Mouse (Mus musculus) adrenal gland, postnatal 4 days (tissue): ENCODE measurements around the gene Igsf9b. TPM values are rescaled to one million over a fixed set of nuclear protein-coding genes. Genes with fewer than 3 reads are reported as not detected.

Experiments
- DNase-seq, 2 experiments: peaks; one replicate each; pipeline ENCODE4 v3.0.0; 2021 to 2022; ENCODE audit warnings: low spot score in 2 of 2, mixed read lengths in 2 of 2
- long read RNA-seq, 2 experiments: library from polyadenylated mRNA; stranded (forward); transcript quantifications; one replicate each; pipeline ENCODE4 v2.0.0; 2021
- total RNA-seq, 2 experiments: library from RNA; stranded (reverse); gene quantifications; 2 replicates each; pipeline ENCODE4 v1.2.3; 2021

Gene Igsf9b
- total RNA-seq = 1 to 10 TPM; 6.7 to 8.2 TPM
- long read RNA-seq, experiment 1, partial matches to known transcripts = 0 of 1 reads
- long read RNA-seq, experiment 1, other reads (novel, unspliced or antisense) = 1 of 1 reads
- long read RNA-seq, experiment 2 = 0 reads

DNA sequence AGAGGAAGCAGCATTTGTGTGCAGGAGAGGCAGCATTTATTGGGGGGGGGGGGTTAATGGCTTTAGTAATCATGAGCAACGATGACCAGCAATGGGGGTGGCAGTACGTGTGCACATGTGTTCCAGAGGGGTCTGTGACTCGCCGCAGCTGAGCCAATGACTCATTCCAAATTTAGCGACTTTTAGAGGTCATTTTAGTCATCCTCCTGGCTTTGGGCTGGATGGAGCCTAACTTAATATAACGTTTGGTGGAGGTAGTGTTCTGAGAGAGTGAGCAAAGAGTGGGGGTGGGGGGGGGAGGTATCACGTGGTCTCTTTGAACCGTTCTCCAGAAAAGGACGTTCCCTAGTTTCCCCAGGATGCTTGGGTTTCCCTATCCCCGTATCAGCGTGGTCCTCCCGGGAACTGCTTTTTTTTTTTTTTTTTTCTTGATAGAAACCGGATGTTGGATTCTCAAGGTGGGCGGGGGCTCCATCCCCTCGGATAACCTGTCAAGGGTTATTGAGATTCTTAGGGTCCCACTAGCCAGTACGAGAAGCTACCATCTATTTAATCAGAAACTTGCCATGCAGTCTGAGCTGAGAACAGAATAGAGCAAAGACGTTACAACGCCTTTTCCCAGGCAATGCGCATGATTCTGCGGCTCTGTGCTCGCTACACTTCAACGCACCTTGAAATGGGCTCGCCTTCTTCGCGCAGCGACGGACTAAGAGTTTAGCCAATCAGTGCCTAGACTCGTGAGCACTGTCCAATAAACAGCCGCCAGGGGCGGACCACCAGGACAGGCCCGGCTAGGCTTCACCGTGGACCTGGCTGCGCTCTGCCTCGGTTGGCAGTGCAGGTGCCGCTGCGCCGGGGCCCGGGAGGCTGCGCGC is at the start of gene Igsf9b:
Gene Igsf9b, plus strand, starts transcription at position 794 of the 875 bp plus-strand sequence.
- DNase-seq = peak; percentile 61 to 84

DNA sequence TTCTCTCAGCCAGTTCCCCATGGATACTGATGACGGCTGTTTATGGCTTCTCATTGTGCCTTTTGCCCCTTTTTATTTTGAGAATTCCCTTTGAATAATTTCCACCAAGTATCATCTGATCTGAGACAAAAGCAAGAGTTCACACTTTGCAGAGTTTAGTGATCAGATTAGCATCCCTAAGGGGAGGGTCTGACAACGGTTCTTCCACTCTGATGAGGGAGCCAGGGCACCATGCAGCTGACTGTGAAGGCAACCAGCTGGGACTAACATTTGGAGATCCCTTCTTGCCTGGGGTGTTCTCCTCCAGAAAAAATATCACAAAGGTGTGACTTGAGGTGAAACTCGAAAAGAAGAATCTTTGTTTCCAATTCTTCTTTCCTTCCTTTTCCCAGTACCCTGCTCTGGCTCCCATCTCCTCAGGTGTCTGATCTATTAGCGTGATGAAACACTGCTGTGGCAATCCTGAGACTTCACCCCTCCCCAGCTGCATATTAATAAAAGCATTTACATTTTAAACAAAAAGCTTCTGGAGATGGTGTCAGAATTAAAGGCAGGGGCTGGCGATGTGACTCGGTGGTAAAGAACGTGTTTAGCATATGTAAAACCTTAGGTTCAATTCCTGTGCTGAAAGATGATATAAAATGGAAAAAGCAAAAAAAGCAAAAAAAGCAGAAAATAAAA is 46.8 kb upstream of the Igsf9b start:
- DNase-seq = no peak

DNA sequence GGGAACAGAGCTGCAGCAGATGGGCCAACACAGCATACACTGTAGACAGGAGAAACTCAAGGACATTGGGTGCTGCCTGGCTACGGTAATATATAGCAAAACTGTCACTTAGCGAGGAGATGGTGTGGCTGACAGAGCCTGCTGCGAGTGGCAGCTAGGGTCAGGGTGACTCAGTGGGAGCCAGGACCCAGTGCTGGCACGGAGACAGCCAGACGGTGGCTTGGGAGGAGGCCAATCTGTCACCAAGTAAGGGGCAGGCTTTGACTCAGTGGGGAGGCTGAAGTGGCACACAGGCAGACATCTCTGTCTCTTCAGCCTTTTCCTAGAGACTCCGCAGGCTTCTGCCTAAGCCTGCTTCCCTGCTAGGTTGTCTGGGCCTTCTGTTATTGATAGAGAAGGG is 42.5 kb upstream of the Igsf9b start:
- DNase-seq = peak; percentile 30 to 39

DNA sequence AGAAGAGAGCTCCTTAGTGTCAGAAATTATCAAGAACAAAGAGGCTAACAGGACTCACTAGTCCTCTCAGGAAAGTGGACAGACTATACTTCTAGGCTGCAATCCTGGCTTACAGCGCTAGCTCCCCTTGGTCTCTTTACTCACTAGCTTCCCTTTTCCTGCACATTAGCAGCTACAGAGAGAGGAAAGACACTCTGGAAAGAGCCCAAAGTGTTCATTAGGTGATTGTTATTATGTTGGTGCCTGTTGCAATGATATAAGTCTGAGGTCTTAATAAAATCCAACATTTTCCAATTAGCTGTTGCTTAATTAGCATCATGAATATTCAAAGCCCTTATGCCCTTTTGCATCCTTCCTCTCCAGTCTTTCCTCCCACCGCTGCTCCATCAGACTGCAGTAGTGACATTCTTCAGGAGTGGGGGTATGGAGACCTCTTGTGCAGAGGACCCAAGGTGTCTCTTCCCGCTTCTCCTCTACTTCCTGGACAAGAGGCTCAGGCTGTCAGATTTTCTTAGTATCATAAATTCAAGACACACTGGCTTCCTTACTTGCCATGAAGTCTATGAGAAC is 38.5 kb upstream of the Igsf9b start:
- no peak for DNase-seq

DNA sequence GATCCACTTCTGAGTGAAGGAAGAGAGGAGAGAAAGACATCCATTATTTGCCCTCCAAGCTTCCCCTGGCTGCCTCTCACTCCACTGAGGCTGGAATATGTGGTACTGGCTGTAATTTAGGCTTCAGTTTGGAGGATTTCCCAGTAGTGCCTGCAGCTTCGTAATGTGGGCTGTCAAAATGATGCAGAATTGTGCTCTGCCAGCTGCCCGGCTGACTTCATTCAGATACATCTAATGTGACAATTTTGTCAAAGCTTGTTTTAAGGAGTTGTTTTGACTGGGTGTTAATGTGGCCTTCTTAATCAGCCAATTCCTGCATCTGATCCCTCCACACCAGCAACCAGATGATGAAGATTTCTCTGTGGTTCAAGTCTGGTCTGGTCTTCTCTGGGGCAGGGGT is 37.1 kb upstream of the Igsf9b start:
- DNase-seq = no peak

DNA sequence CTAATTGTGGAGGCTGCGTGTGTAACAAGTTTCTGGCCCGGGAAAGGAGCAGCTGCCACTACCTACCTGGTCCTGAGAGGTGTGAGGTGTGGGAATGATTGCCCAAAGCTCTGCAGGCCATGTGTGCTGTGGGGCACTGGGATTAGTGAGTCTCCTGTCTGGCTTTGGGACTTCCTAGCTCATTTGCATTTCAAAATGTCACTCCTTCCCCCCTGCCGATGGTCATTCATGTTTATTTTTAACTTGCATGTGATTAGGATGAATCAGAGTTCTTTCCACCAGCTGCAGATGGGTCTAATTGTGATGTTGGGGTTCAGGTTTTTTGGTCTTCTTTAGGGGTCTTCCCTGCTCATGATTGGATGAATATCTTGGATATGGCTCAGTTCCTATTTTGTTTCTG is 34.0 kb upstream of the Igsf9b start:
- no peak for DNase-seq

DNA sequence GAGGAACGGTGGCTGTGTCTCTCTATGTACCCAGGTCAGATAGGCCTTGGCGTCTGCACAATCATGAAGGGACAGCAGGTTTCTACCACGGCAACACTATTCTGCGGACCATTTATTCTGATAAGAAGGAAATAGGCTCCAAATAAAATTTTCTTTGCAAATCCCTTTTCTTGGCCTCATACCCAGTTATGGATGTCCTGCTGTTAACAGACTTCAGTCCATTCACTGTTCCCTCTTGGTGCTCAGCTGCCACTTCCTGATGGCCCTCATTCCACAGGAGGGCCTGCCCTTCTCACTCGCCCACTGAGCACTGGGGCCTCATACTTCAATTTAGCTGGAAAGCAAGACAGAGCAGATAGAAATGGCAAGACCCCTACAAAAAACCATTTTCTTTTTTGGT is 31.1 kb upstream of the Igsf9b start:
- no peak for DNase-seq

DNA sequence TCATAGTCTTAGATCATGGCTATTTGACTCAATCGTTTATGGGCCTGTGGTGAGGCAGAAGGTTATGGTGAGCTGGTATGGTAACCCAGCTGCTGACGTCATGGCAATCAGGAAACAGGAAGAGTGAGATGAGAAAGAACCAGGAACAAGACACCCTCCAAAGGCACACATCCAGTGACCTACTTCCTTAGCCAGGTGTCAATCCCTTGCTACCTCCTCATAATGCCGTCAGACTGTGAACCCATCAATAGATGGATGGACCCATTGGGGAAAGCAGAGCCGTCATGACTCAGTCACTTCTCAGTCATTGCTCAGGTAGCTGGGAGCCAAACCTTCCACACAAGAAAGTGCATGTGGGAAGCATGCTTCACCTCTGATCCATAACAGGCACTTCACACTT is 30.5 kb upstream of the Igsf9b start:
- no peak for DNase-seq

DNA sequence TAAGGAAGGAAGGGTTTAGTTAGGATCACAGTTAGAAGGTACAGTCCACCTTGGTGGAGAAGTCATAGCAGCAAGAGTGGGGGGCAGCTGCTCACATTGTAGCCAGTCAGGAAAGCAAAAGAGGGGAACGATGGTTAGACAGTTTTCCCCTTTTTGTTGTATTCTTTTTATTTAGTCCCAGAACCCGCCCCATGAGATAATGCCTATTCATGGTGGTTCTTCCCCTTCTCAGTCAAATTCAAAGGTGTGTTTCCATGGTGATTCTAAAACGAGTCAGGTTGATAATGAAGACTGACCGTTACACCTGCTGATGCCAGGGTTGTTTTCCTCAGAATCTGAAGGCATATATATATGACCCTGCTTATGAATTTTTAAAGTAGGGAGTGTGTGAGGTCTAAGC is 29.7 kb upstream of the Igsf9b start:
- no peak for DNase-seq

DNA sequence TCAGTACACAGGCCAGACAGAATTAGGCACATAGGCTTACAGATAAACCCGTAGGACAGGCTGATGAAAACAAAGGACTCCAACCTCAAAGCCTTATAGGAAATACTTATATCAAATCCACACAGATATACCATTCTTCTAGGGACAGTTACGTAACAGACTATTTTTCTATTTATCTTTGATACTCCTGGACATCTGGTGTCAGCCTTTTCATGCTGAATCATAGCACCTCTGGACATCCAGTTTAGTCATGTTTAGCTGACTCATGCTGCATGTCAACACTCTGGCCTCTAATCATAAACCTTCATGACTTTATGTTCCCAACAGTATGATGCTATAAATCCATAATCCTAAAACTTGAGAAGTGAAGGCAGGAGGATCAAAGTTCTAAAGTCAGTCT is 29.1 kb upstream of the Igsf9b start:
- DNase-seq = no peak

DNA sequence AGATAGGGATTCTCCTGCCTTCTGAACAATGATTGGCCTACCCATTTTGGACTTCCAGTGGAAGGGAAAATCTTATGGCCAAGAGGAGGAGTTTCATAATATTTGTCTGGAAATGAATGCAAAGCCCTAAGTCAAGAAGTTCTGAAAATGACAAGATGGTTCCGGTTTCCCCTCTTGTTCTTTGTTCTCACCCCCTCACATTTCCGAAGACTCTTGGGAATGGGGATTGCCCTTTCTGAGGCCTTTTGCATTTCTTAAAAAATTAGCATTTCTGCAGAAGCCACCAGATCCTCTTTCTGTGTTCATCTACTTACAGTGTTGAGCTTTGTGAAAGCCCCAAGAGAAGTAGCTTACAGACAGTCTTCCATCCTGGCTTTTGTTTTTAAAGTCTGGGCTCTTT is 27.1 kb upstream of the Igsf9b start:
- DNase-seq = no peak

DNA sequence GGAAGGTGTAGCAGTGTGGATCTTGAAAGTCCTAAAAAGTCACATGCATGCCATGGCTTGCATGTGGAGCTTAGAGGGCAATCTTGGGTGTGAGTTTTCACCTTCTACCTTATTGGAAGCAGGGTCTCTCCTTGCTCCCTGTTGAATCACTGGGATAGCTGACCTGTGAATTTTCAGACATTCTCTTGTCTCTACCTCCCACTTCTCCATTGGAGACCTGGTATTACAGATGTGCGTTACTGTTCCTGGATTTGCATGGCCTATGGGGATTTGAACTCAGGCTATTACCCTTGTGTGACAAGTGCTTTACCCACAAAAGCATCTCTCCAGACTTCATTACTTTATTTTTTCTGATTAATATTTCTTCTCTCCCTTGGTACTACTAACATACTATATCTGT is 26.1 kb upstream of the Igsf9b start:
- DNase-seq = no peak

DNA sequence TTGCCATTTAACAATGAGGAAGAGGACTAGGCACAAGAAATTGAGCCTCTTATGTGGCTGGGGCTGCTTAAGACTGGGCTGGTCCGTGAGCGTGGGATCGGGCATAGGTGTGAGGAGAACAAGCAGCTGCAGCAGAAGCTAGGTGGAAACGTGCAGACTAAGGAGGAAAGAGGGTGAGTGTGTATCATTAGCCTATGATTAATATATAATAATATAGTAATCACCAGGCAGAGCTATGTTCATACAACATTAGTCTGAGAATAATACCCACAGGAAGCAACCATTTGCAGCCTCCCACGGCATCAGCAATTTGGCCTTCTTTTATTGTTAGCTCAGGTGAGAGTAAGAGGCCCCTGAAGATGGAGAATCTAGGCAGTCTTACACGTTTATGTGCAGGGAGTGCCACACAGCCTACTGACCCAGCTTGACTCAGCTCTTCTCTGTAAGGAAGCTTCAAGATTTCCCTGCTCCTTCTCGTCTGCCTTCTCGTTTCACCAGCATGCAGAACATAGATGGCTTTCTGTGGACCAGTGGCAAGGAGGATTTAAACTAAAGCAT is 22.6 kb upstream of the Igsf9b start:
- DNase-seq = no peak

DNA sequence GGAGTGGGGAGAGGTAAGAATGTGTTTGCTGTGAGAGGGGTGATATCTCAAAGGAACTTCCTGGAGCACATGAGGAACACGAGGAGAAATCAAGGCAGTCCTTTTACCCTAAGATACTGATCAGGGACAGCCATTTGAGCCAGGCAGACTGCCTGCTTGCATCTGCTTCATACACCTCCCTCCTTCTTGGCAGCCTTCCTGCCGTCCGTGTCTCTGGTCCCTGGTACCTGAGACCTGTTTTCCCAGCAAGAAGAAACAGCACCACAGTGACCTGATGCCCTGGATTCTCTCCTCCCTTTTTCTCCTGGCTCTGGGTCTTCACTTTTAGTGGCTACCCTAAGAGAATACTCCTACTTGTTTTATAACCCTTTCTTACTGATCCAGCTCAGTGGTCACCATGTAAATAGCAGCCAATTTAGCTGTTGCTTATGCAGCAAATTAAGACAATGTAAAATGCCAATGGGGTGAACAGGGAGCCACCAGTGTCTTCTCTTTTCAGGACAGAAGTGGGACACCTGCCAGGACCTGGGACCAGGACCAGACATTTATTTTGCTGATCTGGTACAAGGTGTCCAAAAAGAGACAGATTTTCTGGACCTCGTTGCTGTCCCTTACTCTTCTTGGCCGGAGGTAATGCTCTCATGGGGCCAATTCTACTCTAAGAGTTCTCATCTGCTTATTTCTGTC is 21.5 kb upstream of the Igsf9b start:
- DNase-seq = no peak

DNA sequence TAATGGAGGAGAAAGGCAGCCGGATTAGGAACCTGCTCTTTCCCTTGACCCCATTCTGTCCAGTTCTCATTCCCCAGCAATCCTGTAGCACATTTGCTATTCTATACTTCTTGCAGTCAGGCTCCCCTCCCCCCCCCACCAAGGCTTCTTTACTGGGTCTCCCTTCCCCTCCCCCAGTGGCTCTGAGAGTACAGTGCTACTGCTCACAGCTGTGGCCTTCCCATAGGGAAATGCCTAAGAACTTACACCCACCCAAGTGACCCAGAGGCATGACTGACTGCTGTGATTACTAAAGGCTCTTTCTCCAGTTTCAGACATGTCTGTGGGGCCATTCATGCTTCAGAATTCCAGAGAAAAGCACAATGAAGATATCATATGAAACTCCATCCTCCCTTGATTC is 20.0 kb upstream of the Igsf9b start:
- DNase-seq = no peak

DNA sequence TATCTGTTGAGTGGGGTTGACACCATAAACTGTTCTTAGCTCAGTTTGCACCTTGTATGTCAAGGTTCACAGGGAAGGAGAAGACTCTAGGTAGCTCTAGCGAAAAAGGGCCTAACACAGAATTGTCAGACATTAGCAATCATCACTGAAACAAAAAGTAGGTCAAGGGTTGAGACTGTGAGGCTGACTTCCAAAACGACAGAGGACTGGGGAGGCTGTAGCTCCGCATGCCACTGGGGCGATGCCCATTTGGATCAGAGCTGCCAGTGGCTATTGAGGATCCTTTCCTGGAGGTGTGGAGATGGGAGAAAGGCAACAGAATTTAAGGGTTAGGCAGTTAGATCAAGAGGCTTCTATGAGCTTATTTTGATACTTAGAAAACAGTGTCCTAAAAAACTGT is 18.0 kb upstream of the Igsf9b start:
- no peak for DNase-seq

DNA sequence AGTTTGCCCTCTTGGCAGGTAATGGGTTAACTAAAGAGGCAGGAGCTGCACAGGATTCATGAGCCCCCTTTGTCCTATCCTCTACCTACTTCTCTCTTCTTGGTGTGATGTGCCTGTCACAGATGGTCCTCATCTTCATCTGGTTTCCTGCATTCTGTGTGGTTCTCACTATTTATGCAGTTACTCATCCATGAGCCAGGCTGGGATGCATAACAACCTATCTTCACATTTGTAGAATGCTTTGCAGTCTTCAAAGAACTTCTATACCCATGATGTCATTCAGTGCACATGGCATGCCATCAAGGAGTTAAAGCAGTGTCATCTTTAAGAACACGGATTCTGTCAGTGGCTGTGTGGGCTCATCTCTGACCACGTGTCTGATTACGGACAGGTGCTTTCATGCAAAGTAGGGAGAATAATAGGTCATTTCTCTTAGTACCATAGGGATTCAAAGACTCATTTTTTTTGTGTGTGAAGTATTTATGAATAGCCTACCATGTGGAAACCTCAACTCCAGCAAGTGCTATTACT is 13.2 kb upstream of the Igsf9b start:
- no peak for DNase-seq

DNA sequence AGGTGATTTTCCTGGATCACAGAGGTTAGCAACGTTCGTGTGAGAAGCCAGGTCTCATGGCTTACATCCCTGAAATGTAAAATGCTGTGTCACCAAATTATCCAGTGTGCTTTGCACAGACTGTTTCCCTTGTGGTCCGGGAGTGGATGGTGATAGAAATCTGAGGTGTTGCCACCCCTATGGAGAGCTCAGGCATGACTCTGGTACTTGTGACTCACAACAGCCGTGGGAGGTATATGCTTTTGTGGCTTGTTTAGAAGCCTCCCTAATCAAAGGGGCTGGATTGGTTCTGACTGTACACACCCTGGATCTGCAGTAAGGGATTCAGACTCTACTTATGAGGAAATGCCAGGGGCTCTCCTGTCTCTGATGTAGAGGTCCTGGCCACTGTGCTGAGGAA is 12.7 kb upstream of the Igsf9b start:
- no peak for DNase-seq

DNA sequence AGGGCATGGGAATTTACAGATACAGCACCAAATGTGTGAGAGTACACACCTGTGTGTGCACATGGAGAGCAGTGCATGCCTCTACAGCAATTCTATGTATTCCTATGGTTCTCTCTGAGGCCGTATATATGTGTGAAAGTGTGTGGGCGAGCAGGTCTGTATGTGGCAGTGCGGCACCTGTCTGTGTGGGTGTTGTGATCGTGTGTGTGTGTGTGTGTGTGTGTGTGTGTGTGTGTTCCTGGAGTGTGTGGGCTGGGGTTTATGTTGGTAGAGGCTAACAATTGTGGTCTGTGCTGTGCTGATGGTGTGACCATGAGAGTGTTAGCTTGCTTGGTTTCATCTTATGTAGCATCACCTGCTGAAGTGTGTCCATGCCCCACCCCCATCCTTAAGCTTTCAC is 12.1 kb upstream of the Igsf9b start:
- DNase-seq = no peak

DNA sequence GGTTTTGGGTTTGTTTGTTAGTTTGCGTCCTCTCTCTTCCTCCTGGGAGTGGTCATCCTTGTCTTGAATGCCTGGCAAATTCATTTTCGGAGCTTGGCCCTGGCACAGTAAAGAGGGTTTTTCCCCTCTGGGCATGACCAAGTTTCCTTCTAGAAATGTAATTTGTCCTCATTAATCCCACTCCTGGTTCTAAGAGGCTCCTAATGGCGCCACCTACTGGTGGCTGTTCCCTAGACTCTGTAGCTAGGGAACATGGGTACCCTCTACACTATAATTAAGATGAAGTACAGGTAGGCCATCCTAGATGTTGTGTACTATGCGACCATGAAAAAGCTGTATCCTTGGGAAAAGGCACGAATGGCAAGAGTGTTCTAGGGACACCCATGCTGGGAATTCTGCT is 11.6 kb upstream of the Igsf9b start:
- DNase-seq = no peak

DNA sequence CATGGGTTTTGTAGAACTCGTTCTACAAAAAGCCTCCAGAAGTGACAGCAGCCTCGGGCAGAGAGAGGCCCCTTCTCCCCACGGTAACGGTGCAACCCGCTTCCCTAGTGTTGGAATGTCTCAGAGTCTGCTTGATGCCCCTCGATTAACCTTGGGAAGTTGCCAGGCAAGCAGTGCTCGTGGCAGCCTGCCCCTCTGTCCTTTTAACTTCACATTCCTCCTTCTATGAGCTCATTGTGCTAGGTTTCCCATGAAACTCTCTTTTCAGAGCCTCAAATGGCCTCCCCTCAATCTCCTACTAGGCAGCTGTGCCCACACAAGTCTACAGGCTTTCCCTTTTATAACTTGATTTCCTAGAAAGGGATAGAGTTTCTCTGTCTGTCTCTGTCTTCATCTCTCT is 10.6 kb upstream of the Igsf9b start:
- no peak for DNase-seq
